Mouse (Mus musculus) brain, adult 2 months (tissue): ENCODE measurements around the gene Pes1.

ENCODE experiments used
- DNase-seq: peaks from one replicate; pipeline ENCODE4 v3.0.0; 2011; ENCODE audit warnings: low read depth, low spot score

Gene Pes1

DNA sequence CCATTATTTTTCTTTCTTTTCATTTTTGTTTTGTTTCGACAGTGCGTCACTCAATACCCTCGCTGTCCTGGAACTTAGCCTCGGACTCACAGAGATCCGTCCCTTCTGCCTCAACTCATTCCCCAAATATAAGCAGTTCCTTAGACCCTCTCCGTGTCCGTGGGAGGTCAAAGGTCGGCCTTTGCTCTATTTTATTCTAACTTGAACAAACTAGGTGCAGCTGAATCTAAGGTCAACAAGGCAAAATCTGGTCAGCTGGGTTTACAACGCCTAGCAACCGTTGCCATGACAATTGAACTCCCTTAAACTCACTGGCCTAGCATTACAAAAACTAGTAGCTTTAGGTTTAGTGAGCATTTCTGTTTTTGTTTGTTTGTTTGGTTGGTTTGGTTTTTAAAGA lies 620 bp upstream of the Pes1 start:
- no peak for DNase-seq

DNA sequence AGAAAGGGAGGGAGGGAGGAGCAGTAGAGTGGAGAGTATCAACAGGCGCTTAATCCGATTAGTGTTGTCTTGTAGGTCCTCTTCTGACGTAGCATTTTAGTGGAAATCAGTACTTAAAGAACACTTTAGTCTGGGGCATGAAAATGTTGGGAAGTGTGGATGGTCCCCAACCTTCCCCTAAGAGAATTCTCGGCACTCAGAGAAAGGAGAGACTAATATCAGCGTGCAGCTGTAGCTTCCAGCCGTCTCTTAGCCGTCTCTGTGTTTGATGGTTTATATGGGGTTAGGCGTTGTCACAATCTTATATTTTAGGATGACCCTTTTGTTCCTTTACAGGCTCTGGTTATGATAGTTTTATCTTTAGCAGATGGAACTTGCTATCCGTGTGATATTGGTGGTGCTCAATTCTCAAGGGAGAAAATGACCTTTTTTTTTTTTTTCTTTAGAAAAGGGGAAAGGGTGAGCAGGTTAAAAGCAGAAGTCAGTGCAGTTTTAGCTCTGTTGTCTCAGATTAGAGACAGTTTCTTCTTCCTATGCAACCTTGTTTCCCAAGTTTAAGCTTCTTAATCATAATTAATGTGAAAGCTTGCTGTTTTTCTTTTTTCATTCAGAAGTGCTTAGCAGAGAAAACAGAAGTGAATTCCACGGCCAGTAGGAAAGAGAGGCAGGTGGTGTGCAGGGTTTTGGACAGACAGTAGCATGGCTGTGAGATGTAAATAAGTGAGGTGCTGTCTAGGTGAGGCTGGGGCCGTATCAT lies 819 bp downstream of the Pes1 start:
- DNase-seq, result no peak

DNA sequence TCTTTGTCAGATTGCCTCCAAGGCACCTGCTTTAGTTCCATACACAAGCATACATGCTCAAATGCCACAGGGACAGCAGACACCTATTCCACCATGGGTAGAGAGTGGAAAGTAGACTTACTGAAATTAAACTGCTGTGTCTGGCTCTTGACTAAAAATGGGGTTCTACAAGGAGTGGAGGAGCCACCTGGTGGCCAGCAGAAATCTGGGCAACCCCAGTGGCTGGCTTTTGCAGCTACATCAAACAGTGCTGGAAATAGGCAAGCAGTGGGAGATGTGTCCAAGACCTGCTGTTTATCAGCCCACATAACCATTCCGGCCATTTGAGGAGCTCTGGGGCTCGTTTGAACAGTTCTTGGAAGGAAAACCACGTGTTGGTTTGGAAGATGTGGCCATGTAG lies 6.1 kb downstream of the Pes1 start:
- peak; percentile 58 for DNase-seq

DNA sequence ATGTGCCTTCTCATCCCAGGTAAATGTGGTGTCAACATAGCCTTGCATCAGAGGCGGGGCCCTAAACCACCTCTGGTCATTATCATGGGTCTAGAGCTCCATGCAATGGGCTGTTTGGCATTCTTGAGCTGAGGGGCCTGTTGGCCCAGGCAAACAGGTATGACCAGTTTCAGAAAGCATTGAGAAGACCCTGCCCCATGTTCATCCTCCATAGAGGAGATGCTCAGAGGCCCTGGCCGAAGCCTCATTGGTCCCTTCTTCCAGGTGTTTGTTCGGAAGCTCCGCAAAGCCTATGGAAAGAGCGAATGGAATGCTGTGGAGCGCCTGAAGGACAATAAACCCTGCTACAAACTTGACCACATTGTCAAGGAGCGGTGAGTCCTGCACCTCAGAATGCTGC lies 6.6 kb downstream of the Pes1 start:
- no peak for DNase-seq

DNA sequence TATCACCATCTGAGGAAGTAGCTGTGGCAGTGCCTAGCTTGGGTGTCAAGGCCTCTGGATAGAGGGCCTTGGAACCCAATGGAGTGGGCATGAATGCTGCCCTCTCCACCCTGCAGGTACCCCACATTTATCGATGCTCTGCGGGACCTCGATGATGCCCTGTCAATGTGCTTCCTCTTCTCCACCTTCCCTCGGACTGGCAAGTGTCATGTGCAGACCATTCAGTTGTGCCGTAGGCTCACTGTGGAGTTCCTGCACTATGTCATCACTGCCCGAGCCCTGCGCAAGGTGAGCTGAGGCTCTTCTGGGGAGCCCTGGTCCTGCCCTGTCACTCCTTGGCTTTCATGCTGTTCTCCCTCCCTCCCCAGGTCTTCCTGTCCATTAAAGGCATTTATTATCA lies 9.3 kb downstream of the Pes1 start:
- no peak for DNase-seq

DNA sequence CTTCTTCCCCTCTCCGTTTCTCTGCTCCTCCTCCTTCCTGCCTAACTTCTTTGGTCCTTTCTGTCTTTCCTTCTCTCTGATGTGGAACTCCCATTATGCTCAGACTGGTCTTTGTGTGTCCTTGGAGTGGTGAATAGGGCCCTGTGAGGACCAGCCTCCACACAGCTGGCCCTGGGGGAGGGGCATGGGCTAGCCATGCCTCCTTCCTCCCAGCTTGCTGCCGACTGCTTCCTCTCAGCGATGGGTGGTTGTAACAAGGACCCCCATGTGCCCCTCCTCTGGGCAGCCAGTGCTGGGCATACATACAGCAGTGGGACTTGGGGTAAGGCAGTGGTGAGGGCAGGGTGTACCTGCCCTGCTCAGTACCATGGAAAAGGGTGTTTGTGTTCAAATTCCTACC lies 10.5 kb downstream of the Pes1 start:
- DNase-seq, result peak; percentile 65

DNA sequence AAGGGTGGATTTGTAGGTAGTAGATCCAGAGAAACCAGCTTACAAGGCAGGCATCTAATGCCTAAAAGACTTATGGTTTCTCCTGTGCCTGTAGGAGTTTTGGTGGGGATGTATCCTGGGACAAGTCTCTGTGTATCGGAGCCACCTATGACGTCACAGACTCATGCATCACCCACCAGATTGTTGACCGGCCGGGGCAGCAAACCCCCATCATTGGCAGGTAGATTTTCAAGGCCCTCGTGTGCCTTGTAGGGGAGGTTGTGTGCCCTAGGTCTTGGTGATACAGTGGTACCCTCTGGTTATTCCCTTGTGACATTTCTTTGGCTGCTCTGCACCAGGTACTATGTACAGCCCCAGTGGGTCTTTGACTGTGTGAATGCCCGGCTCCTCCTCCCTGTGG lies 12.9 kb downstream of the Pes1 start, which contains the start of gene 4930556J24Rik:
4930556J24Rik (minus strand) TSS at position 101 of the 400 bp plus-strand sequence.
- no peak for DNase-seq

DNA sequence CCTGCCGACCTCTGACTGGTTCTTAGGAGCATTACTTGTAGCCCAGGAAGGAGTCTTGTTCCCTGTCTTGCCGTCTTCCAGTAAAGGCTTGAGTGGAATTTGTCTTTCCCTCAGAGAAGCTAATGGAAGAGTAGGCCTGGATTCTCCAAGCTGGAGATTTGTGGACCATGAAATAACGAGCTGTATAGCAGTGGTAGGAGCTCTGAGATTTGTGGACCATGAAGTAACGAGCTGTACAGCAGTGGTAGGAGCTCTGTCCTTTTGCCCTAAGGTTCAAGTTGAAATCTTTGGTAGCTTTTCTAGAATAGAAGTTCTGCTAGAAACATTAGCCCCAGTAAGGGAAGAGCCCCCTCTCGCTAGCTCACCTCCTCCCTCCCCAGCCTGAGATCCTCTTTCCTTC lies 14.6 kb downstream of the Pes1 start:
- no peak for DNase-seq

DNA sequence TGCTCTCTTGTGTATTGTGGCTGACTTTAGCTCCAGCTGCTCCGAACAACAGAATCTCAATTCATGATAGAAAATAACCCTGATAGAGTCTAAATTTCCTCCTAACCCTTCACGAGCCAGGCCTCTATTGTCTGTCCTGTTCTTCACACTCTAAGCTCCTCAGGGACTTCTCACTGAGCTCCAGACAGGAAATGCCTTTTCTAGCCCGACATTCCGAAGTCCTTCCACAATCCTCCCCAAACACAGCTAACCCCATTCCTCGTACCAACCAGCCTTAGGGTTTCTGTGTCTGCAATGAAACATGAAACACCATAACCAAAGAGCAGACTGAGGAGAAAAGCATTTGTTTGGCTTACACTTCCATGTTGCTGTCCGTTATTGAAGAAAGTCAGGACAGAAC lies 17.8 kb downstream of the Pes1 start:
- DNase-seq, result no peak

DNA sequence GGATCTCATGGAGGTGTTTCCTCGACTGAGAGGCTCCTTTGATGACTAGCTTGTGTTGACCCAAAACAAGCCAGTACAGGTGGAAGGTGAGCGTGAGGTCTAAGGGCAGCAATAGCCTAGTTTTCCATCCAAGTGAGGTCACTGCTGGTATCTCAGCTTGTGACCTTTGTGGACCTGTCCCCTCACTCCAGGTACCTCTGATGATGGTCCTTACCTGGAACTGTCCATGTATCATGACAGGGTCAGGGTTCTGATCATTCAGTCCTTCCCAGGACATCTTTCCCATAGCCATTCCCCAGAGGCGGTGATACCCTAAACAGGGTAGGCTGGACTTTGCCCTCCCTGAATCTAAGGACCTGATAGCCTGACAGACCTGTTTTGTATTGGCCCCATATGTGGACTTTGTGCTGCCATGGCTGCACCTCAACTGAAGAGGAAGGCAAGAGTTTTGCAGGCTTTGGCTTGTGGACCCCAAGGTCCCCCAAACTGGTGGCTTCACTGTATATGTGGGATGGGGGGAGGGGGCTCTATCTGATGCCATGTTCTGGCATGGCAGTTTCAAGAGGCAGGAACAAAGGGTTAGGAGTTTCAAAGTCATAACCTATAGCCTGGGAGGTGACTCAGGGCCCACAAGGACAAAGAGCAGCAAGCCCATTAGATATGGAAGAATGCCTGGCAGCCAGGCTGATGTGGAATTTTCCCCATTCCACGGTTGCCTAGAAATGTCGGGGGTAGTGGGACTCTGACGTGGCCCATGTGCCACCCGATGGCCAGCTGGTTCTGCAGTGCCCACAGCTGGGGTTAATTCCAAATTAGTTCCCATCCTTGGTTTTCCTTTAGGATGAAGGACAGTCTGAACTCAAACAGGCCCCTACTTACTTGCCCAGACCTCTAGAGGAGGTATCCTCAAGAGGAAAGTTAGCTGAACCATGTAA lies 18.8 kb downstream of the Pes1 start:
- DNase-seq, result peak; percentile 47

DNA sequence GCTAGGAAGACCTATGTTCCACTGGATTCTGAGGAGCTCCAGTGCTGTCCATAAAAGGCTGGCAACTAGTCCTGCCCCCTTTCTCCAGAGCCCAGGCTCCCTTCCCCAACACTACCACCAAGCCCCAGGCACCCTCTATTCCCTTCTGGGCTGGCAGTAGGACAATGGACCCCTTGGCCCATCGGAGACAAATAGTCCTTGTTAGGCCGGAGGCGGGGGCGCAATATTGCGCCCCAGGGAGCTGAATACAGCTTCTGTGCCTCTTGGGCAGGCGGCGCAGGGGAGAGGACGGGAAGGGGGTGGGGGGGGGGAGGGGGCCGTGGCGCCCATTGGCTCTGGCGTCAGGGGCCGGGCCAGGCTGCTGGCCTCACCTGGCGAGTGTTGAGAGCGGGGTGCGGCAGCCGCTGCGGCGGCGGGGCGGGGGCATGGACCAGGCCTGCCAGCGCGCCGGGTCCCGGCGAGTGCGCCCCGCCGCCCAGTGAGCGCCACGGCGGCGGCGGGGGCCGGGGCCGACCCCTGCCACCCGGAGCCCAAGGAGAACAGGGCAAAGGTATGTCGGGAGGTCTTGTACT lies 19.6 kb downstream of the Pes1 start, which contains the start of gene Gal3st1:
Gal3st1 (plus strand) TSS at position 346 of the 572 bp plus-strand sequence.
- peak; percentile 93 for DNase-seq

DNA sequence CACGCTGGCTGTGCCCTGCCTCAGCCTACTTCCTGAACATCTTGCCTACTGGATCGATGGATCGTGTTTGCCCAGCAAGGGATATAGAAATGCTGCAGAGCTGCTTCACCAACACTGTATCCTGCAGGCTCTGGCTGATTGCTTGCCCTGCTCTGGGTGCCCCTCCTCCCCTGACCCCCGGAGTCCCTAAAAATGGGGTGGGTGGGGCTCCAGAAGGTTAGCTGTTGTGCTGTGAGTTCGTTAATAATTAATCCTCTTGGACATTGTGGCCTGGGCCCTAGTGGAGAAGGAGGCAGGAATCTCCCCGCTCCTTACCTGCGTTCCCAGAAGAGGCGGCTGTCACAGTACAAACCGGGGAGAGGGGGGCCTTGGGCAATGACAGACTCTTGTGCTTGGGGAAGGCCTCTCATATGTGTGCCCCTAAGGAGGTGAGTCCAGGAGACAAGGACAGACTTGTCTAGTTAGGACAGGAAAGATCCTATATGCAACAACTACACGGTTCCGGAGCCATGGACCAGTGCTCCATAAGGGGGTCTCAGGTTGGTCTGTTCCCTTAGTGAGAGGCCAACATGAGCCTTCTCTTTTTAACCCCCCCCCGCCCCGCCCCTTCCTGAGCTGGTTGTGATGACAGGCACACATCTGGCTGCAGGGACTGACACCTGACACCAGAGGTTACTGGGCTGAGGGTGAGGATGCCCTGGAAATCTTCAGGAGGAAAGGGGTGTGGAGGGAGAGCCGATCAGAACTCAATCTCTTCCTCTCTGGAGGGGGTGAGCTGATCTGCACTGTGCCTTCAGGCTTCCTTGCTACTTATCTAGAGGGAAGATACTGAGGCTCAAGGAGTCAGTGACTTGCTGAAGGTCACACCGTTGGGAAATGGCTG lies 20.3 kb downstream of the Pes1 start:
- peak; percentile 21 for DNase-seq

DNA sequence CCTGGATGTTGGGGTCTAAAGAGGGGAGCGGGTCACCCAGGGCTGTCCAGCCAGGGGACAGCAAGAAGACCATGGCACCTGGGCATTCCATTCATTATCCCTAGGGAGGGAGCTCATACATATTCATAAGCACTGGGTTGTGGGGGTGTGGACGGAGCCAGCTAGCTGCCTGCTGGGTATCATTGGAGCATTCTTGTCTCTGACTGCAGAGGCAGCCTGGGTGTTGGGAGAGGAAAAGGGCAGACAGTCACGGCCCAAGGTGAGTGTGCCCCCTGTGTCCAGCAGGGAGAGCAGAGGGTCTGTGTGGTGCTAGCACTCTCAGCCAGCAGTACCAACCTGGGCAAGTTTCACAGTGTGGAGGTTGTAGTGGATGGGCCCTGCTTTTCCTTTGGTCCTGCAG lies 26.0 kb downstream of the Pes1 start:
- peak; percentile 33 for DNase-seq

DNA sequence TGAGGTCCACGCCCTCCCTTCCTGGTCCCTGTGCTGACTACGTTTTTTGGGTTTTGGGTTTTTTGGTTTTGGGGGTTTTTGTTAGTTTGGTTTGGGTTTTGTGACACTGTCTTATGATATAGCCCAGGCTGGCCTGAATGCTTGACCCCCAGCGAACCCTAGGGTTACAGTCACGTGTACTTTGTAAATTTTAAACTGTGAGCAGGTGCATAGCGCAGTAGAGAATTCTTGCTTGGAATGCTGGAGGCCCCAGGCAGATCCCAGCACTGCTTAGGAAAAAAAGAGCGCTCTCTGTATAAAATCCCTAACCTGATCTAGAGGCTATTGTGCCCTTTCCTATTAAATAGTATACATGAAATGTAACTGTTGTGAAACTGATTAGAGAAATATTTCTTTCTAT lies 29.4 kb downstream of the Pes1 start:
- DNase-seq, result no peak

DNA sequence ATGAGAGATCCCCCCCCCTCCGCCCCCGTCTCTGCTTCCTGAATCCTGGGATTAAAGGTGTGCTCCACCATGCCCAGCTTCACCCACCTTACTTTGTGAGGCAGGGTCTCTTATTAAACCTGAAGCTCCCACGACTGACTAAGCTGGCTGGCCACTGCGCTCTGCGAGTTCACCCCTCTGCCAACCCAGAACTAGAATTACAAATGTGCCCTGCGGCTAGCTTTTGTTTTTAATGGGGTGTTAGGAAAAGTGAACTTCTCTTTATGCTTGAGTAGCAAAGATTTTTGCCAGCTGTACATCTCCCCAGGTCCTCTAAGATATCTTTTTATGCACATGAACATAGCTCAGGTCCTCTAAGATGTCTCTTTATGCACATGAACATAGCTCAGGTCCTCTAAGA lies 30.1 kb downstream of the Pes1 start:
- no peak for DNase-seq

DNA sequence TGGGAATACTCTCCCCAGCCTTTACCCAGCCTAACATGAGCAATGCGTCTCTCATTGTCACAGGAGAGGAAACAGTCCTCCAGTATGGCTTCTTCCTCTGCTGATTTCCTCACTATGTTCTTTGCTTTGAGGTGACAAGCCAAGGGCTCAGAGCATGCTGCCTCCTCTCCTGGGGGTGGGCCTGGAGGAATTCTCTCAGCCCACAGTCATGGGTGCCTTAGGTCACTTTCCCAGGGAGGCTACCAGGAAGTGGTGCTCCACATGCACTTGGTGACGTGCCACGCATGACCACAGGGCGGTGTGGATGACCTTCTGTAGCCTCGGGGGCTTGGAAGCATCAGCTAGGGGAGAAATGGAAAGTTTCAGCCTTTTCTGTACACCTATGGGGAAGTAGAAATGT lies 31.7 kb downstream of the Pes1 start:
- no peak for DNase-seq

DNA sequence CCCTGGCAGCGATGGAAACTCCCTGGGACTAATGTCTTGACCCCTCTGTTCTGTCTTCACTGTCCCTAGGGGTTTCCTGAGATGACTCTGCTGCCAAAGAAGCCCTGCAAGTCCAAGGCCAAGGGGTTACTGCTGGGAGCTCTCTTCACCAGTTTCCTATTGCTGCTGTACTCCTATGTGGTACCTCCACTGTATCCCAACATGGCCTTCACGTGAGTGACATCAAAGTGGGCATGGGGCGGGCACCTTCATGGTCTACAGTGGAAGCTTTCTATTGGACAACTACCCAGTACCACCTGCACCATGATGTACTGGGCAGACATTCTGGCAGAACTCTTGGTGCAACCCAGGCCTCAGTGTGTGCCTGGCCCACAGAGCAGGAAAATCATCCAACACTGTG lies 33.1 kb downstream of the Pes1 start:
- no peak for DNase-seq

DNA sequence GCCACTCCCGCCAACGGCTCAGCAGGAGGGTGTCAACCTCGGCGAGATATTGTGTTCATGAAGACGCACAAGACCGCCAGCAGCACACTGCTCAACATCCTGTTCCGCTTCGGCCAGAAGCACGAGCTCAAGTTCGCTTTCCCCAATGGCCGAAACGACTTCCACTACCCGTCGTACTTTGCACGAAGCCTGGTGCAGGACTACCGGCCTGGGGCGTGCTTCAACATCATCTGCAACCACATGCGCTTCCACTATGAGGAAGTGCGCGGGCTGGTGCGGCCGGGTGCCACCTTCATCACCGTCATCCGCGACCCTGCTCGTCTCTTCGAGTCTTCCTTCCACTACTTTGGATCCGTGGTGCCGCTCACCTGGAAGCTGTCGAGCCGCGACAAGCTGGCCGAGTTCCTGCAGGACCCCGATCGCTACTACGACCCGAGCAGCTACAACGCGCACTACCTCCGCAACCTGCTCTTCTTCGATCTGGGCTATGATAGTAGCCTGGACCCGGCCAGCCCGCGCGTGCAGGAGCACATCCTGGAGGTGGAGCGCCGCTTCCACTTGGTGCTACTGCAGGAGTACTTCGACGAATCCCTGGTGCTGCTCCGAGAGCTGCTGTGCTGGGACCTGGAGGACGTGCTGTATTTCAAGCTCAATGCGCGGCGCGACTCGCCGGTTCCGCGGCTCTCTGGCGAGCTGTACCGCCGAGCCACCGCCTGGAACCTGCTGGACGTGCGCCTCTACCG lies 34.4 kb downstream of the Pes1 start:
- no peak for DNase-seq

DNA sequence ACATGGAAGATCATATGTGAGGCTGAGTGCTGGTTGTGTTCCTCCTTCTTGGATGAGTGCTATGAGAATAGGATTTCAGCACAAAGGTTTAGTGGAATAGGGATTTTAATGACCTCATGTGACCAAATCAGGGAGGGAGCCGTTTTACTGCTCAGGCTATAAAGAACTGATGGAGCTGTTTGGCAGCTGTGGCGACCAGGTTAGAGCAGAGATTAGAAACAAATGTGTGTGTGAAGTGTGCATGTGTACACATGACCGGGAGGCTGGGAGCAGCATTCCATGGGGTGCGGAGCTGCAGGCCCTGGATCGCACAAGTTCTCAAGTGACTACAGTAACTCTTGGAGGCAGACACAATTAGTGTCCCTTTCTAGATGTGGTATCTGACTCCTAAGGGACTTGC lies 35.8 kb downstream of the Pes1 start:
- DNase-seq, result no peak

DNA sequence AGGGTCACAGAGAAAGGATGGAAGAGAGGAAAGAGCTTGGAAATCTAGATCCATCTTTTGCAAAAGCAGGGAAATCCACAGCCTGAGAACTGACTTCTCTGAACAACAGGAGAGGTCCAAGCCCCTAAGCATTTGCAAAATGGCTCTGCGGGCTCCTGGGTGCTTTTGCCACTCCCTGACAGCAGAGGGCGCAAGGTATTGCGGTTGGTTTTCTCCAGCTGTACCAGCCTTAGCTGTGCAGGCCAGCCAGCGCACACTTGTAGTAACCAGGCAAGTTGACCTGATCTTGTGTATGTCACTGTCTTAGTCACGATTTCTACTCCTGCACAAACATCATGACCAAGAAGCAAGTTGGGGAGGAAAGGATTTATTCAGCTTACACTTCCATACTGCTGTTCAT lies 37.8 kb downstream of the Pes1 start:
- peak; percentile 79 for DNase-seq
